Mouse (Mus musculus): Measurements from ENCODE around the gene Srf. TPM values are rescaled to one million over a fixed set of nuclear protein-coding genes. Genes with fewer than 3 reads are reported as not detected.

Srf gene
- polyA plus RNA-seq, 1 experiment: 42.0 TPM

- Histone ChIP-seq H3K4me1 (ENCODE audit: control insufficient read depth, insufficient read depth, low read length) (peaks cover 3% of the 10 kb centered on the region), H3K27ac (ENCODE audit: insufficient read depth, low read length) (no peak overlapping the region), H3K9ac (ENCODE audit: low read depth, poor library complexity, severe bottlenecking) (peak overlapping the region; percentile 98), H3K9me3 (replicated peaks; ENCODE audit: control insufficient read depth, insufficient read depth, low read length, poor library complexity, severe bottlenecking) (no peaks in the 10 kb centered on the region), H3K4me3 (ENCODE audit: low read depth, low read length) (peak overlapping the region; percentile 84), H3K36me3 (ENCODE audit: control insufficient read depth, insufficient read depth, low read length, poor library complexity, severe bottlenecking) (0 out of 2 replicates have a peak, but pooled peaks cover 4% of the 10 kb centered on the region), H3K27me3 (ENCODE audit: control insufficient read depth, insufficient read depth, low read length, poor library complexity, severe bottlenecking) (no peaks in the 10 kb centered on the region)
- TF ChIP-seq POLR2A (IDR thresholded peaks at IDR 0.05; ENCODE audit: insufficient read depth, low read length) (no peak), EP300 (IDR thresholded peaks at IDR 0.05; ENCODE audit: insufficient read depth, low read depth, low read length) (no peak), CTCF (IDR thresholded peaks at IDR 0.05; ENCODE audit: low read depth, low read length) (no peak)
Measured at GRCm38 (mm10) chr17:46554977-46555672, 850 bp downstream of the Srf start.

GRCm38 (mm10) chr17:46554646-46554976 lies 1.4 kb downstream of the Srf start:
- H3K9ac ChIP-seq (ENCODE audit: low read depth, poor library complexity, severe bottlenecking): peak overlapping the region; percentile 98
- H3K27me3 ChIP-seq (ENCODE audit: control insufficient read depth, insufficient read depth, low read length, poor library complexity, severe bottlenecking): no peaks in the 10 kb centered on the region
- peaks cover 3% of the 10 kb centered on the region for H3K4me1 ChIP-seq (ENCODE audit: control insufficient read depth, insufficient read depth, low read length)
- H3K9me3 ChIP-seq (replicated peaks; ENCODE audit: control insufficient read depth, insufficient read depth, low read length, poor library complexity, severe bottlenecking): no peaks in the 10 kb centered on the region
- TF ChIP-seq EP300 (IDR thresholded peaks at IDR 0.05; ENCODE audit: insufficient read depth, low read depth, low read length): no peak
- no peak for TF ChIP-seq CTCF (IDR thresholded peaks at IDR 0.05; ENCODE audit: low read depth, low read length)
- TF ChIP-seq POLR2A (IDR thresholded peaks at IDR 0.05; ENCODE audit: insufficient read depth, low read length): no peak
- no peak overlapping the region for H3K27ac ChIP-seq (ENCODE audit: insufficient read depth, low read length)
- 0 out of 2 replicates have a peak, but pooled peaks cover 4% of the 10 kb centered on the region for H3K36me3 ChIP-seq (ENCODE audit: control insufficient read depth, insufficient read depth, low read length, poor library complexity, severe bottlenecking)
- peak overlapping the region; percentile 84 for H3K4me3 ChIP-seq (ENCODE audit: low read depth, low read length)

GRCm38 (mm10) chr17:46553926-46554325 lies 2.0 kb downstream of the Srf start:
- no peaks in the 10 kb centered on the region for H3K27me3 ChIP-seq (ENCODE audit: control insufficient read depth, insufficient read depth, low read length, poor library complexity, severe bottlenecking)
- 0 out of 2 replicates have a peak, but pooled peaks cover 4% of the 10 kb centered on the region for H3K36me3 ChIP-seq (ENCODE audit: control insufficient read depth, insufficient read depth, low read length, poor library complexity, severe bottlenecking)
- H3K9ac ChIP-seq (ENCODE audit: low read depth, poor library complexity, severe bottlenecking): no peak overlapping the region
- H3K27ac ChIP-seq (ENCODE audit: insufficient read depth, low read length): no peak overlapping the region
- H3K4me3 ChIP-seq (ENCODE audit: low read depth, low read length): no peak overlapping the region
- TF ChIP-seq EP300 (IDR thresholded peaks at IDR 0.05; ENCODE audit: insufficient read depth, low read depth, low read length) (no peak), CTCF (IDR thresholded peaks at IDR 0.05; ENCODE audit: low read depth, low read length) (no peak), POLR2A (IDR thresholded peaks at IDR 0.05; ENCODE audit: insufficient read depth, low read length) (no peak)
- H3K9me3 ChIP-seq (replicated peaks; ENCODE audit: control insufficient read depth, insufficient read depth, low read length, poor library complexity, severe bottlenecking): no peaks in the 10 kb centered on the region
- peaks cover 4% of the 10 kb centered on the region for H3K4me1 ChIP-seq (ENCODE audit: control insufficient read depth, insufficient read depth, low read length)

GRCm38 (mm10) chr17:46553469-46553868 lies 2.5 kb downstream of the Srf start:
- no peaks in the 10 kb centered on the region for H3K27me3 ChIP-seq (ENCODE audit: control insufficient read depth, insufficient read depth, low read length, poor library complexity, severe bottlenecking)
- H3K4me1 ChIP-seq (ENCODE audit: control insufficient read depth, insufficient read depth, low read length): peaks cover 7% of the 10 kb centered on the region
- 0 out of 2 replicates have a peak, but pooled peaks cover 4% of the 10 kb centered on the region for H3K36me3 ChIP-seq (ENCODE audit: control insufficient read depth, insufficient read depth, low read length, poor library complexity, severe bottlenecking)
- H3K4me3 ChIP-seq (ENCODE audit: low read depth, low read length): no peak overlapping the region
- no peaks in the 10 kb centered on the region for H3K9me3 ChIP-seq (replicated peaks; ENCODE audit: control insufficient read depth, insufficient read depth, low read length, poor library complexity, severe bottlenecking)
- no peak overlapping the region for H3K27ac ChIP-seq (ENCODE audit: insufficient read depth, low read length)
- H3K9ac ChIP-seq (ENCODE audit: low read depth, poor library complexity, severe bottlenecking): no peak overlapping the region
- no peak for TF ChIP-seq POLR2A (IDR thresholded peaks at IDR 0.05; ENCODE audit: insufficient read depth, low read length)
- no peak for TF ChIP-seq EP300 (IDR thresholded peaks at IDR 0.05; ENCODE audit: insufficient read depth, low read depth, low read length)
- no peak for TF ChIP-seq CTCF (IDR thresholded peaks at IDR 0.05; ENCODE audit: low read depth, low read length)

- 0 out of 2 replicates have a peak, but pooled peaks cover 4% of the 10 kb centered on the region for H3K36me3 ChIP-seq (ENCODE audit: control insufficient read depth, insufficient read depth, low read length, poor library complexity, severe bottlenecking)
- H3K27ac ChIP-seq (ENCODE audit: insufficient read depth, low read length): no peak overlapping the region
- H3K4me3 ChIP-seq (ENCODE audit: low read depth, low read length): peak overlapping the region; percentile 46
- H3K9ac ChIP-seq (ENCODE audit: low read depth, poor library complexity, severe bottlenecking): no peak overlapping the region
- peaks cover 7% of the 10 kb centered on the region for H3K4me1 ChIP-seq (ENCODE audit: control insufficient read depth, insufficient read depth, low read length)
- H3K9me3 ChIP-seq (replicated peaks; ENCODE audit: control insufficient read depth, insufficient read depth, low read length, poor library complexity, severe bottlenecking): no peaks in the 10 kb centered on the region
- TF ChIP-seq EP300 (IDR thresholded peaks at IDR 0.05; ENCODE audit: insufficient read depth, low read depth, low read length) (no peak), POLR2A (IDR thresholded peaks at IDR 0.05; ENCODE audit: insufficient read depth, low read length) (peak; percentile 12)
- no peaks in the 10 kb centered on the region for H3K27me3 ChIP-seq (ENCODE audit: control insufficient read depth, insufficient read depth, low read length, poor library complexity, severe bottlenecking)
Measured at GRCm38 (mm10) chr17:46552841-46553423, 3.0 kb downstream of the Srf start.

GRCm38 (mm10) chr17:46552151-46552550 lies 3.8 kb downstream of the Srf start:
- H3K4me3 ChIP-seq (ENCODE audit: low read depth, low read length): no peak overlapping the region
- H3K4me1 ChIP-seq (ENCODE audit: control insufficient read depth, insufficient read depth, low read length): peaks cover 10% of the 10 kb centered on the region
- H3K27ac ChIP-seq (ENCODE audit: insufficient read depth, low read length): no peak overlapping the region
- TF ChIP-seq EP300 (IDR thresholded peaks at IDR 0.05; ENCODE audit: insufficient read depth, low read depth, low read length) (no peak), CTCF (IDR thresholded peaks at IDR 0.05; ENCODE audit: low read depth, low read length) (no peak), POLR2A (IDR thresholded peaks at IDR 0.05; ENCODE audit: insufficient read depth, low read length) (no peak)
- H3K9me3 ChIP-seq (replicated peaks; ENCODE audit: control insufficient read depth, insufficient read depth, low read length, poor library complexity, severe bottlenecking): no peaks in the 10 kb centered on the region
- no peak overlapping the region for H3K9ac ChIP-seq (ENCODE audit: low read depth, poor library complexity, severe bottlenecking)
- H3K27me3 ChIP-seq (ENCODE audit: control insufficient read depth, insufficient read depth, low read length, poor library complexity, severe bottlenecking): no peaks in the 10 kb centered on the region
- 0 out of 2 replicates have a peak, but pooled peaks cover 4% of the 10 kb centered on the region for H3K36me3 ChIP-seq (ENCODE audit: control insufficient read depth, insufficient read depth, low read length, poor library complexity, severe bottlenecking)
